Mouse (Mus musculus): ENCODE data around the gene Mrpl20.

GRCm38 (mm10) chr4:155790650-155791161 is 12.0 kb upstream of the Mrpl20 start:
- TF ChIP-seq CTCF (IDR thresholded peaks at IDR 0.05): no peak
- TF ChIP-seq POLR2A (IDR thresholded peaks at IDR 0.05; ENCODE audit: insufficient read depth, low read depth, low read length): no peak

All from heart, adult 2 months (tissue).